Mouse (Mus musculus): ENCODE data around the gene Gm28308. TPM values are rescaled to one million over a fixed set of nuclear protein-coding genes. Genes with fewer than 3 reads are reported as not detected.

Gm28308 gene
- polyA plus RNA-seq, 1 experiment from 2014 or later, result not detected

GRCm38 (mm10) chr6:52226569-52227257 is 13.6 kb upstream of the Gm28308 start:
- Histone ChIP-seq H3K4me1 (peaks cover 7% of the 10 kb centered on the region), H3K27me3 (replicated peaks; ENCODE audit: low read depth, poor library complexity, severe bottlenecking) (peaks cover 100% of the 10 kb centered on the region), H3K9me3 (no peaks in the 10 kb centered on the region), H3K36me3 (replicated peaks) (no peaks in the 10 kb centered on the region), H3K27ac (replicated peaks) (no peak overlapping the region), H3K4me3 (no peak overlapping the region)
- WGBS, result 3% methylated on average over 26 of the region's 26 CpGs
- DNase-seq (ENCODE audit: low spot score), result no peak

GRCm38 (mm10) chr6:52225612-52226568 is 12.8 kb upstream of the Gm28308 start:
- no peak for DNase-seq (ENCODE audit: low spot score)
- Histone ChIP-seq H3K36me3 (replicated peaks) (no peaks in the 10 kb centered on the region), H3K27ac (replicated peaks) (no peak overlapping the region), H3K4me3 (no peak overlapping the region), H3K9me3 (no peaks in the 10 kb centered on the region), H3K4me1 (peaks cover 14% of the 10 kb centered on the region), H3K27me3 (replicated peaks; ENCODE audit: low read depth, poor library complexity, severe bottlenecking) (peaks cover 100% of the 10 kb centered on the region)
- 2% methylated on average over 69 of the region's 69 CpGs for WGBS

- Histone ChIP-seq H3K27ac (replicated peaks) (no peak overlapping the region), H3K36me3 (replicated peaks) (no peaks in the 10 kb centered on the region), H3K4me1 (peaks cover 11% of the 10 kb centered on the region), H3K4me3 (no peak overlapping the region), H3K27me3 (replicated peaks; ENCODE audit: low read depth, poor library complexity, severe bottlenecking) (peaks cover 100% of the 10 kb centered on the region), H3K9me3 (no peaks in the 10 kb centered on the region)
- DNase-seq (ENCODE audit: low spot score), result no peak
- WGBS, result 2% methylated on average over 36 of the region's 36 CpGs
These were observed 11.9 kb upstream of the Gm28308 start for GRCm38 (mm10) chr6:52224895-52225611.

- Histone ChIP-seq H3K27me3 (replicated peaks; ENCODE audit: low read depth, poor library complexity, severe bottlenecking) (peaks cover 100% of the 10 kb centered on the region), H3K9me3 (no peaks in the 10 kb centered on the region), H3K4me1 (peaks cover 11% of the 10 kb centered on the region), H3K4me3 (no peak overlapping the region), H3K36me3 (replicated peaks) (no peaks in the 10 kb centered on the region), H3K27ac (replicated peaks) (no peak overlapping the region)
- under 1% methylated on average over 24 of the region's 24 CpGs for WGBS
- no peak for DNase-seq (ENCODE audit: low spot score)
These were observed 11.0 kb upstream of the Gm28308 start for GRCm38 (mm10) chr6:52223939-52224760.

- H3K27ac ChIP-seq (replicated peaks), result no peak overlapping the region
- H3K4me1 ChIP-seq, result peaks cover 14% of the 10 kb centered on the region
- H3K36me3 ChIP-seq (replicated peaks), result no peaks in the 10 kb centered on the region
- H3K27me3 ChIP-seq (replicated peaks; ENCODE audit: low read depth, poor library complexity, severe bottlenecking), result peaks cover 100% of the 10 kb centered on the region
- no peak for DNase-seq (ENCODE audit: low spot score)
- WGBS, result 8% methylated on average over 13 of the region's 13 CpGs
- H3K9me3 ChIP-seq, result no peaks in the 10 kb centered on the region
- no peak overlapping the region for H3K4me3 ChIP-seq
These were observed 9.6 kb upstream of the Gm28308 start for GRCm38 (mm10) chr6:52222729-52223128.

- no peak for DNase-seq (ENCODE audit: low spot score)
- WGBS, result 4% methylated on average over 21 of the region's 21 CpGs
- peaks cover 100% of the 10 kb centered on the region for H3K27me3 ChIP-seq (replicated peaks; ENCODE audit: low read depth, poor library complexity, severe bottlenecking)
These were observed 9.0 kb upstream of the Gm28308 start for GRCm38 (mm10) chr6:52221993-52222685.

GRCm38 (mm10) chr6:52221337-52221992 is 8.3 kb upstream of the Gm28308 start, which contains the start of gene Hoxa7:
TSS of gene Hoxa7 (minus strand) at chr6:52221854.
- Histone ChIP-seq H3K9me3 (no peaks in the 10 kb centered on the region), H3K27me3 (replicated peaks; ENCODE audit: low read depth, poor library complexity, severe bottlenecking) (peaks cover 100% of the 10 kb centered on the region), H3K27ac (replicated peaks) (no peak within 1 kb of the TSS), H3K4me3 (peak within 1 kb of the TSS; percentile 57), H3K4me1 (peaks cover 25% of the 10 kb centered on the region), H3K36me3 (replicated peaks) (no peaks in the 10 kb centered on the region)
- DNase-seq (ENCODE audit: low spot score), result peak; percentile 90
- under 1% methylated on average over 46 of the region's 46 CpGs for WGBS

More at GRCm38 (mm10) chr6:52221993-52222685, 9.0 kb upstream of the Gm28308 start:
- Histone ChIP-seq H3K36me3 (replicated peaks) (no peaks in the 10 kb centered on the region), H3K4me1 (peaks cover 20% of the 10 kb centered on the region), H3K4me3 (peak overlapping the region; percentile 57), H3K9me3 (no peaks in the 10 kb centered on the region), H3K27ac (replicated peaks) (no peak overlapping the region)

GRCm38 (mm10) chr6:52220865-52221310 is 7.7 kb upstream of the Gm28308 start:
- WGBS, result 7% methylated on average over 12 of the region's 12 CpGs
- Histone ChIP-seq H3K4me3 (peak overlapping the region; percentile 57), H3K9me3 (no peaks in the 10 kb centered on the region), H3K4me1 (peaks cover 24% of the 10 kb centered on the region), H3K27ac (replicated peaks) (no peak overlapping the region), H3K36me3 (replicated peaks) (no peaks in the 10 kb centered on the region), H3K27me3 (replicated peaks; ENCODE audit: low read depth, poor library complexity, severe bottlenecking) (peaks cover 100% of the 10 kb centered on the region)
- DNase-seq (ENCODE audit: low spot score), result no peak

GRCm38 (mm10) chr6:52220003-52220864 is 7.1 kb upstream of the Gm28308 start:
- H3K9me3 ChIP-seq, result no peaks in the 10 kb centered on the region
- H3K36me3 ChIP-seq (replicated peaks), result no peaks in the 10 kb centered on the region
- H3K4me1 ChIP-seq, result peaks cover 22% of the 10 kb centered on the region
- WGBS, result 10% methylated on average over 32 of the region's 32 CpGs
- peaks cover 100% of the 10 kb centered on the region for H3K27me3 ChIP-seq (replicated peaks; ENCODE audit: low read depth, poor library complexity, severe bottlenecking)
- no peak overlapping the region for H3K4me3 ChIP-seq
- peak; percentile 67 for DNase-seq (ENCODE audit: low spot score)
- H3K27ac ChIP-seq (replicated peaks), result no peak overlapping the region

GRCm38 (mm10) chr6:52219234-52219942 is 6.2 kb upstream of the Gm28308 start:
- Histone ChIP-seq H3K27me3 (replicated peaks; ENCODE audit: low read depth, poor library complexity, severe bottlenecking) (peaks cover 100% of the 10 kb centered on the region), H3K4me1 (peaks cover 22% of the 10 kb centered on the region), H3K27ac (replicated peaks) (no peak overlapping the region), H3K36me3 (replicated peaks) (no peaks in the 10 kb centered on the region), H3K9me3 (no peaks in the 10 kb centered on the region), H3K4me3 (no peak overlapping the region)
- 19% methylated on average over 9 of the region's 9 CpGs for WGBS
- DNase-seq (ENCODE audit: low spot score), result no peak

Measured in embryonic facial prominence, embryonic 10.5 days (tissue).